9 mouse cellular contexts compared by ENCODE assay signal in the genomic region with DNA sequence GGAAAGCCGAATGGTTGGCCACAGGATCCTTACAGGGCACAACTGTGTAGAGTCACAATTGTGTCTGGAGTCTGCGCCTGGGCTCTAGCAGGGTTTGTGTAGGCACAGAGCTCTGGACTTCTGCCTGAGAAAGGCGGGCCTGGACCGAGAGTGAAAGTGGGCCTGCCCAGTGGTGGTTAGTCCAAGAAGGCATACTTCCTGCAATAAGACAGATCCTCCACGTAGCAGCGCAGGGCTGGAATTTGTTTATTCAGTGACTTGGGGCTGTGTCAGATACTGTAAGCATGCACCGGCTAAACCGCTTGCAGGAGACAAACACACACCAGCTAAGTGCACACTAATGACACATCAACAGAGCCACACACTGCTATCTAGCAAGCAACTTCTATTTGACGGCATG. TPM values are rescaled to one million over a fixed set of nuclear protein-coding genes. Genes with fewer than 3 reads are reported as not detected.
DNase-seq lines count a peak whose midpoint lies in the region; ATAC-seq and TF ChIP-seq lines count a peak whose summit lies in the region.
"Had no signal": no experiment of that assay in that cellular context is flagged by ENCODE, and none has a peak within 500 bp of the region (broad histone marks: within the 10 kb centered on the region; RNA-seq: fewer than 3 reads in every experiment).

No protein-coding gene starts in this region.

- no peaks in the 10 kb centered on the region for H3K9me3 ChIP-seq in hindbrain, embryonic 12.5 days (replicated peaks)
- no peaks in the 10 kb centered on the region for H3K9me3 ChIP-seq in hindbrain, embryonic 16.5 days (ENCODE audit: control insufficient read depth, low read length)

- intact Hi-C loops in gastrocnemius, postnatal 36 days (cut with DNase I): no loop called here

- peaks cover 39% of the 10 kb centered on the region for H3K4me1 ChIP-seq in hindbrain, embryonic 12.5 days
- H3K4me1 ChIP-seq in hindbrain, embryonic 16.5 days (ENCODE audit: control insufficient read depth, insufficient read depth, low read depth, low read length): peaks cover 20% of the 10 kb centered on the region
- H3K4me1 ChIP-seq in small intestine, adult 2 months (ENCODE audit: control insufficient read depth, insufficient read depth, insufficient read length, low read length): peaks cover 19% of the 10 kb centered on the region

- no peak overlapping the region for H3K4me3 ChIP-seq in hindbrain, embryonic 12.5 days
- no peak overlapping the region for H3K4me3 ChIP-seq in hindbrain, embryonic 16.5 days (ENCODE audit: low read length)
- H3K4me3 ChIP-seq in small intestine, adult 2 months (ENCODE audit: low read depth, low read length): peak overlapping the region; percentile 7; the same call in 1 of the 2 replicates

- peak; percentile 36; the same call in 1 of the 2 replicates for TF ChIP-seq POLR2A in small intestine, adult 2 months (IDR thresholded peaks at IDR 0.05; ENCODE audit: low read depth, low read length)

- H3K27me3 ChIP-seq in hindbrain, embryonic 12.5 days: peaks cover 67% of the 10 kb centered on the region
- H3K27me3 ChIP-seq in hindbrain, embryonic 16.5 days (replicated peaks; ENCODE audit: control insufficient read depth, insufficient read depth, low read length): peaks cover 39% of the 10 kb centered on the region
- H3K27me3 ChIP-seq in small intestine, adult 2 months (ENCODE audit: control insufficient read depth, insufficient read depth, low read length): no peaks in the 10 kb centered on the region

- H3K4me2 ChIP-seq in hindbrain, embryonic 12.5 days (replicated peaks): 0 out of 2 replicates have a peak overlapping the region, but pooled peaks have one; percentile 72
- H3K4me2 ChIP-seq in hindbrain, embryonic 16.5 days (ENCODE audit: low read length): no peak overlapping the region

- ATAC-seq in hindbrain, embryonic 12.5 days (ENCODE audit: low FRiP score): no peak
- ATAC-seq in hindbrain, embryonic 16.5 days: no peak

- no peak for TF ChIP-seq CTCF in small intestine, adult 2 months (IDR thresholded peaks at IDR 0.05; ENCODE audit: extremely low read depth, insufficient read length, insufficient replicate concordance, low read depth, low read length)

- H3K9ac ChIP-seq in hindbrain, embryonic 12.5 days: no peak overlapping the region
- H3K9ac ChIP-seq in hindbrain, embryonic 16.5 days (ENCODE audit: low read depth, low read length): no peak overlapping the region

- 34% methylated on average over 9 of the region's 9 CpGs for WGBS in hindbrain, embryonic 12.5 days
- 47% methylated on average over 9 of the region's 9 CpGs for WGBS in hindbrain, embryonic 16.5 days
- WGBS in small intestine, adult 2 months: 6% methylated on average over 9 of the region's 9 CpGs

- no peaks in the 10 kb centered on the region for H3K36me3 ChIP-seq in hindbrain, embryonic 12.5 days
- no peaks in the 10 kb centered on the region for H3K36me3 ChIP-seq in hindbrain, embryonic 16.5 days (ENCODE audit: control insufficient read depth, insufficient read depth, low read length)
- H3K36me3 ChIP-seq in small intestine, adult 2 months (ENCODE audit: control insufficient read depth, insufficient read depth, low read length): no peaks in the 10 kb centered on the region

- peak; percentile 62 to 71 for DNase-seq in gastrocnemius, postnatal 36 days
- DNase-seq in kidney, postnatal 10 days: peak; percentile 71
- no peak for DNase-seq in spleen, postnatal 14 days (ENCODE audit: low spot score in 2 of 2)
- DNase-seq in layer of hippocampus, adult 9-11 months: no peak
- DNase-seq in spleen, postnatal 4 days (ENCODE audit: low spot score in 2 of 2): no peak

- no peak overlapping the region for H3K27ac ChIP-seq in hindbrain, embryonic 12.5 days
- no peak overlapping the region for H3K27ac ChIP-seq in hindbrain, embryonic 16.5 days (ENCODE audit: low read depth, low read length)
- H3K27ac ChIP-seq in small intestine, adult 2 months (ENCODE audit: insufficient read depth, low read depth, low read length): peak overlapping the region; percentile 66

RNA-seq across cellular contexts. Expression of gene Tcea3, which starts 2.3 kb away (rescaled TPM):
- polyA plus RNA-seq in hindbrain, embryonic 12.5 days (2016; fragmentation: Nextera tagmentation; extraction: Ambion mirVana): 5.0 and 7.2 TPM in 2 replicates
- polyA plus RNA-seq in hindbrain, embryonic 16.5 days (2015; fragmentation: Nextera tagmentation; extraction: Ambion mirVana): 2.1 and 3.5 TPM in 2 replicates
- total RNA-seq in gastrocnemius, postnatal 36 days (2021): 100 to 1,000 TPM; 272 to 347 TPM
- polyA plus RNA-seq in small intestine, adult 2 months (2012; rRNA removed): 7.8 and 14.8 TPM in 2 replicates
- total RNA-seq: MEL had no signal

RNA-seq across cellular contexts. Expression of gene Zfp46, which starts 34.7 kb away (rescaled TPM):
- 42.4 and 42.6 TPM in 2 replicates for polyA plus RNA-seq in hindbrain, embryonic 12.5 days (2016; fragmentation: Nextera tagmentation; extraction: Ambion mirVana)
- 35.2 and 44.8 TPM in 2 replicates for polyA plus RNA-seq in hindbrain, embryonic 16.5 days (2015; fragmentation: Nextera tagmentation; extraction: Ambion mirVana)
- total RNA-seq in gastrocnemius, postnatal 36 days (2021): 10 to 100 TPM; 19.7 to 22.4 TPM
- polyA plus RNA-seq in small intestine, adult 2 months (2012; rRNA removed): 4.0 and 9.4 TPM in 2 replicates

RNA-seq across cellular contexts. Expression of gene Asap3, which starts 43.6 kb away (rescaled TPM):
- 11.6 and 11.8 TPM in 2 replicates for polyA plus RNA-seq in hindbrain, embryonic 12.5 days (2016; fragmentation: Nextera tagmentation; extraction: Ambion mirVana)
- polyA plus RNA-seq in hindbrain, embryonic 16.5 days (2015; fragmentation: Nextera tagmentation; extraction: Ambion mirVana): 6.2 and 7.9 TPM in 2 replicates
- total RNA-seq in gastrocnemius, postnatal 36 days (2021): 1 to 10 TPM; 1.8 to 2.1 TPM
- 1.3 and 2.0 TPM in 2 replicates for polyA plus RNA-seq in small intestine, adult 2 months (2012; rRNA removed)

Comparison
In these comparisons a context has a peak if more than half of its experiments do, and no peak if none do; other contexts are left out.
1. DNase-seq: peak in gastrocnemius, postnatal 36 days (2 of 2) and kidney, postnatal 10 days (single experiment); none in spleen, postnatal 14 days (0 of 2), layer of hippocampus, adult 9-11 months (single experiment) and spleen, postnatal 4 days (0 of 2).